Mouse (Mus musculus) spleen, adult 2 months (tissue): ENCODE data around the gene Zhx3.

Experiments
- CTCF ChIP-seq: fragments of 200-500 bp; IDR thresholded peaks from 2 replicates; pipeline ENCODE4 v1.5.1; 2011; ENCODE audit warnings: mild to moderate bottlenecking, inconsistent platforms; ENCODE audit not compliant: insufficient read depth, insufficient read length, insufficient replicate concordance; ENCODE audit errors: extremely low read depth
- POLR2A ChIP-seq: fragments of 200-500 bp; IDR thresholded peaks from 2 replicates; pipeline ENCODE4 v1.6.1; 2011; ENCODE audit warnings: low read depth, low read length, inconsistent platforms

DNA sequence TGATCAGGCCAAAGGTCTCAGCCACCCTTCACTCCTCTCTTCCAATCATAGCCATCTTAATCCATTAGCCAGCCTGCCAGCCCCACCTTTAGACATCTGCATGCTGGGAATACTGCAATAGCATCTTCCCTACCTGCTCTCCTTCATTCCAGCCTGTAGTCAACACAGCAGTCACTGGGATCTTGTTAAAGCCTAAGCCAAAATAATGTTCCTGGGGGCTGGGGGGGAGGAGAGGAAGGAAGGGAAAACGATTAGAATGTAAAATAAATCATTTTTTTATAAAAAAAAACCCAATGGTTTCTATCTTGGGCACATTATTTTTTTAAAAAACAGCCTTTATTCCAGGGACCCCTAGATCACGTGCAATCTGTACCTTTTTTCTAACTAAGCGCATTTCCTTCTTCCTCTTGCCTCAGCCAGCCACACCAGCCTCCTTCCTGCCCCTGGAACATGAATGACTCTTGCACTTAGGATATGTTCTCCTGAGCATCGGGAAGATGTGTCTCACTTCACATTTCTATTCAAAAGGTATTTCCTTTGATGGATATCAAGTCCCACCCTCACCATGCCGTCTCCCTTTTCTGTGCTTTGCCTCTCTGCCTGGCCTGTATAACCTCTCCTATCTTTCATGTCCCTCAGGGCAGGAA is 1.6 kb upstream of the Zhx3 start:
- no peak for TF ChIP-seq POLR2A
- no peak for TF ChIP-seq CTCF
